Mouse (Mus musculus) lung, embryonic 14.5 days (tissue): ENCODE data around the gene Marveld2. TPM values are rescaled to one million over a fixed set of nuclear protein-coding genes. Genes with fewer than 3 reads are reported as not detected.
A peak's percentile ranks its signal among the peaks of the same experiment; 100 is the strongest.

ENCODE experiments used
- ATAC-seq: fragments of 200-750 bp; cut with Nextera tagmentation; 2 replicates; pipeline ENCODE4 v1.8.0; 2017; ENCODE audit warnings: mild to moderate bottlenecking, moderate TSS enrichment, moderate library complexity; ENCODE audit not compliant: insufficient read depth
- DNase-seq: peaks from one replicate; pipeline ENCODE4 v3.0.0-alpha.2; 2015
- H3K27ac ChIP-seq: fragments of 300-500 bp; sonication (generic); 2 replicates; pipeline ENCODE4 v1.5.1; 2014; ENCODE audit warnings: low read depth, mild to moderate bottlenecking, moderate library complexity
- H3K27me3 ChIP-seq: fragments of 300-500 bp; sonication (generic); 2 replicates; pipeline ENCODE4 v1.6.1; 2014; ENCODE audit warnings: low read length, control low read depth; ENCODE audit not compliant: insufficient read depth
- H3K36me3 ChIP-seq: fragments of 300-500 bp; sonication (generic); 2 replicates; pipeline ENCODE4 v1.6.1; 2014; ENCODE audit warnings: control low read depth; ENCODE audit not compliant: insufficient read depth
- H3K4me1 ChIP-seq: fragments of 300-500 bp; sonication (generic); 2 replicates; pipeline ENCODE4 v1.6.1; 2014; ENCODE audit warnings: antibody characterized with exemption, control low read depth; ENCODE audit not compliant: insufficient read depth
- H3K4me2 ChIP-seq: fragments of 300-500 bp; sonication (generic); 2 replicates; pipeline ENCODE4 v1.6.1; 2014; ENCODE audit warnings: mild to moderate bottlenecking
- H3K4me3 ChIP-seq: fragments of 300-500 bp; sonication (generic); 2 replicates; pipeline ENCODE4 v1.5.1; 2014; ENCODE audit warnings: low read depth, low read length
- H3K9ac ChIP-seq: fragments of 300-500 bp; sonication (generic); 2 replicates; pipeline ENCODE4 v1.6.1; 2014
- H3K9me3 ChIP-seq: fragments of 300-500 bp; sonication (generic); 2 replicates; pipeline ENCODE4 v1.6.1; 2016; ENCODE audit warnings: low read depth, low read length, control low read depth
- CTCF ChIP-seq: IDR thresholded peaks from 2 replicates; pipeline ENCODE4 v1.5.1; 2016; ENCODE audit warnings: antibody characterized with exemption, low read depth
- WGBS: fragments of 180-500 bp; shearing (Covaris S2); extraction: QIAGEN DNeasy Blood & Tissue Kit; methylation state at CpG from one replicate; pipeline ENCODE4 v1.1.7; 2014; 5-methylcytosine and 5-hydroxymethylcytosine counted together
- polyA plus RNA-seq: library from polyadenylated mRNA; unstranded; fragments of >200 nt; fragmentation: Nextera tagmentation; extraction: Ambion mirVana; gene quantifications from 2 replicates; pipeline ENCODE4 v1.2.1, GENCODE M21; 2014

Gene Marveld2
- polyA plus RNA-seq, 1 experiment from 2014 or later = 11.8 TPM

DNA sequence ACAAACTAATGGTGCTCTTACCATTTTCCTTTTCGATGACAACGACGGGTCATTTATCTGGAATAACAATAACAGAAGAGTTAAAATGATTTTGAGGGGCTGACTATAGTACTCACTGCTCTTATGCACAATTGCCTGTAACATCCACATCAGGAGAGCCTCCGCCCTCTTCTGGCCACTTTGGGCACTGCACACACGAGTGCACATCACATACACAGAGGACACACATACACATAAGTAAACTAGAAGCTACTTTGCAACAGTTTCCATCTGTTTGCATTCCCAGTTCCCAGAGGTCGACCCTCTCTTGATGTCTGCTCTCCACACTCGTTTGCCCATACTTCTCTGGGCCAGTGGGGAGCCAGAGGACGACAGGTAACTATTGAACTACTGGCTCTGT, 9.0 kb downstream of the Marveld2 start:
- Histone ChIP-seq H3K36me3 (peaks cover 8% of the 10 kb centered on the region; the same call in 1 of the 2 replicates), H3K27me3 (no peaks in the 10 kb centered on the region), H3K9ac (no peak overlapping the region), H3K4me3 (no peak overlapping the region), H3K9me3 (no peaks in the 10 kb centered on the region), H3K4me1 (no peaks in the 10 kb centered on the region), H3K4me2 (no peak overlapping the region), H3K27ac (no peak overlapping the region)
- WGBS = 86% methylated on average over 8 of the region's 8 CpGs
- no peak for DNase-seq
- no peak for ATAC-seq
- peak; percentile 36; the same call in 1 of the 2 replicates for TF ChIP-seq CTCF

DNA sequence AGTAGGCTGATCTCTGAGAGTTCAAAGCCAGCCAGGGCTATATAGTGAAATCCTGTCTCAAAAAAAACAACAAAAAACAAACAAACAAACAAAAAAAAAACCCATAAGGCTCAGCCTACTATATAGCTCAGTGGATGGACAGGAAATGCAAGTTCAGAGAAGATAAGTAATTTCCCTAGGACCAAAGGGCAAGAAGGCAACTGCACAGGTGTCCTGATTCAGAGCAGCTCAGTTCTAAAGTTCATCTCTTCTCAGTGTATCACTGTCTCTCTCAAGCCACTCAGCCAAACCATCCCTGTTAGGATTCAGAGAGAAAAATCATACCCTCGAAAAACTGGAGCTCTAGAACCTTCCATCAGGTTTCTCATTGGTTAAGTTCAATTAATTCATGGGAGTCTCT, 10.9 kb downstream of the Marveld2 start:
- Histone ChIP-seq H3K4me3 (no peak overlapping the region), H3K9ac (no peak overlapping the region), H3K4me1 (no peaks in the 10 kb centered on the region), H3K9me3 (no peaks in the 10 kb centered on the region), H3K27ac (no peak overlapping the region), H3K4me2 (no peak overlapping the region), H3K36me3 (peaks cover 3% of the 10 kb centered on the region; the same call in 1 of the 2 replicates), H3K27me3 (no peaks in the 10 kb centered on the region)
- ATAC-seq (no peak), DNase-seq (no peak)
- 69% methylated on average over 1 of the region's 1 CpGs for WGBS
- TF ChIP-seq CTCF = no peak

- no peaks in the 10 kb centered on the region for H3K36me3 ChIP-seq
- H3K27me3 ChIP-seq = no peaks in the 10 kb centered on the region
- TF ChIP-seq CTCF = no peak
- ATAC-seq (no peak), DNase-seq (no peak)
- no peak overlapping the region for H3K27ac ChIP-seq
- H3K4me3 ChIP-seq = no peak overlapping the region
- no peaks in the 10 kb centered on the region for H3K9me3 ChIP-seq
- 81% methylated on average over 11 of the region's 11 CpGs for WGBS
- no peaks in the 10 kb centered on the region for H3K4me1 ChIP-seq
- H3K9ac ChIP-seq = no peak overlapping the region
- H3K4me2 ChIP-seq = no peak overlapping the region
These were observed 13.1 kb downstream of the Marveld2 start for GRCm38 (mm10) chr13:100603738-100604095.

DNA sequence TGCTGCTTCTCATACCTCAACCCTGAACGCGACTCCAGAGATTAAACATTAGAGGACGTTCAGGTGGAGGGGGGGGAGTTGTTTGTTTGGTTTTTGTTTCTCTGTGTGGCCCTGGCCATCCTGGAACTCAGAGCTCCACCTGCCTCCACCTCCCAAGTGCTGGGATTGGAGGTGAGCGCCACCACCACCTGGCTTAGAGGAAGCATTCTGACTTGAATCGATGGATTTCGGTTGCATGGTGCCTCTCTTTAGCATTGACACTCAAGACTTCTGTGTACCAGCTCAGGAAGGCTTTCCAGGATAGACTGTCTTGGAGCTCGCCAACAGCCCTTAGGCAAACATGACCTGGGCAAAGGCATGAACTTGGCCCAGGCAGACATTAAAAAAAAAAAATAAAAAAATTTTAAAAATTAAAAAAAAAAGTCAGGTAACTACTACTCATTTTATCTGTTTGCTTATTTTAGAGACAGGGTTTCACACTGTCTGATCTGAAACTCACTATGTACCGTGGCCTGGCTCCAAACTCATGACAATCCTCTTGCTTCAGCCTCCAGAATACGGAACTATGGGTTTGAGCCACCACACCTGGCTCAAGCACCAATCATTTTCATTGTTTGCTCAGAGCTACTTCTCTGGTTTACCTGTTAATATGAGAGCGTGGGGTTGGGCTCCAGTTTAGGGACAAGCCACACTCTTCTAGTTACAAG, 13.6 kb downstream of the Marveld2 start:
- no peak for DNase-seq
- no peak overlapping the region for H3K4me3 ChIP-seq
- no peaks in the 10 kb centered on the region for H3K9me3 ChIP-seq
- H3K4me2 ChIP-seq = no peak overlapping the region
- no peaks in the 10 kb centered on the region for H3K36me3 ChIP-seq
- no peak overlapping the region for H3K9ac ChIP-seq
- H3K27me3 ChIP-seq = no peaks in the 10 kb centered on the region
- H3K4me1 ChIP-seq = no peaks in the 10 kb centered on the region
- no peak overlapping the region for H3K27ac ChIP-seq
- 78% methylated on average over 10 of the region's 10 CpGs for WGBS
- no peak for ATAC-seq
- no peak for TF ChIP-seq CTCF

GRCm38 (mm10) chr13:100602239-100602902, 14.4 kb downstream of the Marveld2 start:
- H3K27me3 ChIP-seq = no peaks in the 10 kb centered on the region
- no peak overlapping the region for H3K27ac ChIP-seq
- no peak overlapping the region for H3K9ac ChIP-seq
- no peak for TF ChIP-seq CTCF
- H3K4me3 ChIP-seq = no peak overlapping the region
- ATAC-seq = no peak
- no peaks in the 10 kb centered on the region for H3K9me3 ChIP-seq
- no peaks in the 10 kb centered on the region for H3K4me1 ChIP-seq
- no peak overlapping the region for H3K4me2 ChIP-seq
- no peaks in the 10 kb centered on the region for H3K36me3 ChIP-seq
- WGBS = 72% methylated on average over 5 of the region's 5 CpGs
- DNase-seq = no peak

GRCm38 (mm10) chr13:100601034-100601433, 15.7 kb downstream of the Marveld2 start:
- Histone ChIP-seq H3K9me3 (no peaks in the 10 kb centered on the region), H3K36me3 (no peaks in the 10 kb centered on the region), H3K27ac (no peak overlapping the region), H3K9ac (no peak overlapping the region), H3K4me2 (peak overlapping the region; percentile 19; the same call in 1 of the 2 replicates), H3K27me3 (no peaks in the 10 kb centered on the region), H3K4me3 (no peak overlapping the region), H3K4me1 (no peaks in the 10 kb centered on the region)
- DNase-seq (no peak), ATAC-seq (peak; percentile 47; the same call in 1 of the 2 replicates)
- TF ChIP-seq CTCF = no peak
- WGBS = 51% methylated on average over 8 of the region's 8 CpGs

DNA sequence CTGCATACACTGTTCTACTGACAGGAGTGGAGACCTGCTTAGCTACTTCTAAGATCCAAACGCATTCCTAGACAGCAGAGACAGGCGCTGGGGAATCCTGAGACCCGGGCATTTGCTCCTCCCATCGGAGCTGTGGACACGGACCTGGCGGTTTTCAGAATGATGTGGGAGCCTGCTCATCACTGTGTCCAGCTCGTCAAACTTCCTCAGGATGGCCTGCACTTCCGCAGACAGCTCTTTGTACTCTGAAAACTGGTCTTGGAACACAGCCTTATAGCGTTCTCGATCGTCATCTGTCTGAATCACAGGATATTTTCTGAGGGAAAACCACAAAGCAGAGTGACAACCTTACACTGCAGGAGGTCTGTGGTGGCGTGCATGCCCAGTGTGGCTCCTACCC, 16.5 kb downstream of the Marveld2 start:
- TF ChIP-seq CTCF = no peak
- Histone ChIP-seq H3K36me3 (no peaks in the 10 kb centered on the region), H3K4me1 (no peaks in the 10 kb centered on the region), H3K27me3 (no peaks in the 10 kb centered on the region), H3K4me3 (no peak overlapping the region), H3K9me3 (no peaks in the 10 kb centered on the region), H3K27ac (peak overlapping the region; percentile 12; the same call in 1 of the 2 replicates), H3K4me2 (peak overlapping the region; percentile 19; the same call in 1 of the 2 replicates), H3K9ac (no peak overlapping the region)
- DNase-seq = no peak
- 73% methylated on average over 12 of the region's 12 CpGs for WGBS
- no peak for ATAC-seq
